Mouse (Mus musculus): Measurements from ENCODE around the gene Vopp1.

Vopp1 gene

GRCm38 (mm10) chr6:57702743-57703499 lies 122.0 kb downstream of the Vopp1 start:
- peak; percentile 96 to 97 for DNase-seq (ENCODE audit: low spot score in 2 of 2)

GRCm38 (mm10) chr6:57702376-57702742 lies 122.6 kb downstream of the Vopp1 start, which contains the start of gene Lancl2:
TSS of gene Lancl2 (plus strand) at chr6:57702540.
- peak in 1 of 2 experiments; percentile 22 for DNase-seq (ENCODE audit: low spot score in 2 of 2)

DNA sequence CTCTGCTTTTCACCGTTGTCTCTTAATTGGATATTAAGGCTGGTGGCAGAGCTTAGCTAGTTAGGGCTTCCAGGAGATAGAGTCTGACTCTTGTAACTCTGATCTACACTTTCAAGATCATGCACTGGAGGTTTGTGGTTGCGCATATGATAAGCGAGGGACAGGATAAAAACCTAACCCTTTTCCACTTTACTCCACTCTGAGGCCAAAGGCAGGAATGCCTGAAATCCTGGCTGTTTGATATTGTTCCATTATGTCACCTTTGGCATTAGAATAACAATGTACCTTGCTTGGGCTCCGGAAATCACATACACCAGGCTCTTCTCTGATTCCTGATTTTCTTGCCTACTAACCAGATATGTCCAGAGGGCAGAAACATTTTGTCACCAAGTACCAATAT lies 123.3 kb downstream of the Vopp1 start:
- no peak for DNase-seq (ENCODE audit: low spot score in 2 of 2)

- no peak for DNase-seq (ENCODE audit: low spot score in 2 of 2)
Observed at GRCm38 (mm10) chr6:57693116-57693515, 131.8 kb downstream of the Vopp1 start.

DNA sequence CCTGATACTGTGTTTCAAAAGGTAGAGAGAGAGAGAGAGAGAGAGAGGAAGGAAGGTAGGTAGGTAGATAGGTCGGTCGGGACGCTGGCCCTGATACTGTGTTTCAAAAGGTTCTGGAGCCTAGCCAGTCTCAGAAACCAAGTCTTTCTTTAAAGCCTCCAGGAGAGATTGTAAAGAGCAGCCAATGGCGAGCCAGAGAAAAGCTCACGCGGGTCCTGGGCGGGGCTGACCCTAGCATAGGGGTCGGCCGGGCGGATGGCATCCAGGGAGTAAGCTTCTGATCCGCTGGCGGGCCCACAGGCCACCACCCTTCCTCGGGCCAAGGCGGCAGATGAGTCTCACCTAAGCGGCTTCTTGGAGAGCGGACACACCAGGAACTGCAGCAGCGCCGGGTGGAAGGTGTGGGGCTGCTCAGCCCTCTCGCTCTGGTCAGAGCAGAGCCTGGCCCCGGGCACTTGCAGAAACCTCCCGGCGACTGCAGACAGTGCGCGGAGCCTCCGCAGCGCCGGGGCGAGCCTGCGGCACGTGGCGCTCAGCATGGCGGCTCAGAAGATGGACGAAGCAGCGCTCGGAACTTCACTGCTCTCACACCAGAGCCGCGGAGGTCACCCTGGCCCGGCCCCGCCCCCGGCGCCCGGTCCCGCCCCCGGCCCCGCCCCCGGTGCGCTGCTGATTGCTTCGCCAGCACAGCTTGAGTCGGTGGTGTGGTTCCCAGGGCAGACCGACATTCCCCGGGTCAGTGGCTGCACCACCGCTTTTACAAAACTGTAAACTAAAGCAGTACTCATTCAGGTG lies 133.3 kb downstream of the Vopp1 start, which contains the start of gene Pyurf:
Gene Pyurf, minus strand, starts transcription at position 612 of the 795 bp plus-strand sequence.
- peak; percentile 90 to 91 for DNase-seq (ENCODE audit: low spot score in 2 of 2)

- no peak for DNase-seq (ENCODE audit: low spot score in 2 of 2)
Observed at GRCm38 (mm10) chr6:57684156-57684555, 140.8 kb downstream of the Vopp1 start.
